Mouse (Mus musculus) heart, embryonic 14.5 days (tissue): ENCODE measurements at regions not wholly inside any gene's neighbourhood (a gene's known extent, or its start where the extent isn't known, plus 50 kb on each side); places are given as distances from the start of the nearest gene placed in this dataset.

ENCODE experiments used
- ATAC-seq: fragments of 200-750 bp; cut with Nextera tagmentation; 2 replicates; pipeline ENCODE4 v1.8.0; 2017; ENCODE audit warnings: low read depth, moderate TSS enrichment; ENCODE audit not compliant: insufficient number of reproducible peaks, insufficient read depth, low FRiP score
- H3K27ac ChIP-seq, 2 experiments: fragments of 200-500 bp in 1 of 2; fragments of 300-500 bp in 1 of 2; sonication (generic) in 1 of 2; replicated peaks in 1 of 2; 2 replicates each; pipeline ENCODE4 v1.5.1; 2012 to 2014; ENCODE audit warnings: low read depth in 2 of 2, low read length in 2 of 2, control low read depth in 1 of 2, mild to moderate bottlenecking in 1 of 2, mixed read lengths in 1 of 2; ENCODE audit not compliant: control insufficient read depth in 1 of 2, insufficient read depth in 1 of 2
- H3K27me3 ChIP-seq: fragments of 300-500 bp; sonication (generic); 2 replicates; pipeline ENCODE4 v1.6.1; 2014; ENCODE audit warnings: mild to moderate bottlenecking, low read length, control low read depth; ENCODE audit not compliant: control insufficient read depth, insufficient read depth
- H3K36me3 ChIP-seq: fragments of 300-500 bp; sonication (generic); 2 replicates; pipeline ENCODE4 v1.6.1; 2014; ENCODE audit warnings: mild to moderate bottlenecking, control low read depth, low read length, mixed read lengths; ENCODE audit not compliant: control insufficient read depth, insufficient read depth
- H3K4me1 ChIP-seq, 2 experiments: fragments of 200-500 bp in 1 of 2; fragments of 300-500 bp in 1 of 2; sonication (generic) in 1 of 2; 2 replicates each; pipeline ENCODE4 v1.6.1; 2012 to 2014; ENCODE audit warnings: low read length in 2 of 2, control low read depth in 1 of 2, mixed read lengths in 1 of 2; ENCODE audit not compliant: control insufficient read depth in 2 of 2, insufficient read depth in 2 of 2
- H3K4me2 ChIP-seq: fragments of 300-500 bp; sonication (generic); 2 replicates; pipeline ENCODE4 v1.6.1; 2014; ENCODE audit warnings: mild to moderate bottlenecking, low read length
- H3K4me3 ChIP-seq, 2 experiments: fragments of 200-500 bp in 1 of 2; fragments of 300-500 bp in 1 of 2; sonication (generic) in 1 of 2; 2 replicates each; pipeline ENCODE4 v1.5.1; 2012 to 2014; ENCODE audit warnings: low read length in 2 of 2, mild to moderate bottlenecking in 2 of 2, control low read depth in 1 of 2, low read depth in 1 of 2, moderate library complexity in 1 of 2; ENCODE audit not compliant: control insufficient read depth in 1 of 2, insufficient read depth in 1 of 2
- H3K9ac ChIP-seq: fragments of 300-500 bp; sonication (generic); 2 replicates; pipeline ENCODE4 v1.6.1; 2014; ENCODE audit warnings: mild to moderate bottlenecking, low read length
- H3K9me3 ChIP-seq: fragments of 300-500 bp; sonication (generic); 2 replicates; pipeline ENCODE4 v1.6.1; 2016; ENCODE audit warnings: low read length, control low read depth; ENCODE audit not compliant: control insufficient read depth
- WGBS: fragments of 180-500 bp; shearing (Covaris S2); extraction: QIAGEN DNeasy Blood & Tissue Kit; methylation state at CpG from one replicate; pipeline ENCODE4 v1.1.7; 2014; 5-methylcytosine and 5-hydroxymethylcytosine counted together

GRCm38 (mm10) chr1:128779586-128780158 is 187.6 kb upstream of the Cxcr4 start:
- WGBS = 83% methylated on average over 5 of the region's 5 CpGs
- Histone ChIP-seq H3K4me1 (no peaks in the 10 kb centered on the region), H3K4me3 (no peak overlapping the region), H3K36me3 (no peaks in the 10 kb centered on the region), H3K4me2 (no peak overlapping the region), H3K9me3 (no peaks in the 10 kb centered on the region), H3K9ac (no peak overlapping the region), H3K27me3 (no peaks in the 10 kb centered on the region), H3K27ac (no peak overlapping the region)
- ATAC-seq = no peak

- H3K4me1 ChIP-seq = no peaks in the 10 kb centered on the region
- H3K27me3 ChIP-seq = no peaks in the 10 kb centered on the region
- no peaks in the 10 kb centered on the region for H3K36me3 ChIP-seq
- no peak overlapping the region for H3K27ac ChIP-seq
- no peak overlapping the region for H3K4me3 ChIP-seq
- H3K9ac ChIP-seq = no peak overlapping the region
- no peaks in the 10 kb centered on the region for H3K9me3 ChIP-seq
- WGBS = 75% methylated on average over 3 of the region's 3 CpGs
- no peak overlapping the region for H3K4me2 ChIP-seq
- ATAC-seq = no peak
These were observed 180.3 kb upstream of the Cxcr4 start for GRCm38 (mm10) chr1:128772440-128772839.

GRCm38 (mm10) chr1:128770786-128771185 is 178.7 kb upstream of the Cxcr4 start:
- no peak for ATAC-seq
- 70% methylated on average over 5 of the region's 5 CpGs for WGBS
- no peak overlapping the region for H3K4me3 ChIP-seq
- H3K36me3 ChIP-seq = no peaks in the 10 kb centered on the region
- no peaks in the 10 kb centered on the region for H3K27me3 ChIP-seq
- H3K4me1 ChIP-seq = no peaks in the 10 kb centered on the region
- no peaks in the 10 kb centered on the region for H3K9me3 ChIP-seq
- H3K27ac ChIP-seq = no peak overlapping the region
- H3K9ac ChIP-seq = no peak overlapping the region
- H3K4me2 ChIP-seq = no peak overlapping the region

- ATAC-seq = no peak
- H3K27ac ChIP-seq = no peak overlapping the region
- H3K36me3 ChIP-seq = no peaks in the 10 kb centered on the region
- H3K27me3 ChIP-seq = no peaks in the 10 kb centered on the region
- no peaks in the 10 kb centered on the region for H3K9me3 ChIP-seq
- H3K9ac ChIP-seq = no peak overlapping the region
- H3K4me1 ChIP-seq = no peaks in the 10 kb centered on the region
- H3K4me3 ChIP-seq = no peak overlapping the region
- H3K4me2 ChIP-seq = no peak overlapping the region
- WGBS = 89% methylated on average over 6 of the region's 6 CpGs
These were observed 175.9 kb upstream of the Cxcr4 start for GRCm38 (mm10) chr1:128767991-128768390.

- 84% methylated on average over 3 of the region's 3 CpGs for WGBS
These were observed 175.3 kb upstream of the Cxcr4 start for GRCm38 (mm10) chr1:128767415-128767814.

GRCm38 (mm10) chr1:128766894-128767268 is 174.8 kb upstream of the Cxcr4 start:
- no peak overlapping the region for H3K27ac ChIP-seq
- WGBS = 70% methylated on average over 7 of the region's 7 CpGs
- H3K4me2 ChIP-seq = no peak overlapping the region
- no peak for ATAC-seq
- no peak overlapping the region for H3K9ac ChIP-seq
- no peaks in the 10 kb centered on the region for H3K4me1 ChIP-seq
- H3K36me3 ChIP-seq = no peaks in the 10 kb centered on the region
- H3K27me3 ChIP-seq = no peaks in the 10 kb centered on the region
- no peaks in the 10 kb centered on the region for H3K9me3 ChIP-seq
- no peak overlapping the region for H3K4me3 ChIP-seq

More at GRCm38 (mm10) chr1:128767415-128767814, 175.3 kb upstream of the Cxcr4 start:
- no peak overlapping the region for H3K4me2 ChIP-seq
- H3K4me1 ChIP-seq = no peaks in the 10 kb centered on the region
- H3K27ac ChIP-seq = no peak overlapping the region
- no peaks in the 10 kb centered on the region for H3K27me3 ChIP-seq
- H3K9ac ChIP-seq = no peak overlapping the region
- ATAC-seq = no peak
- H3K4me3 ChIP-seq = no peak overlapping the region
- no peaks in the 10 kb centered on the region for H3K36me3 ChIP-seq
- no peaks in the 10 kb centered on the region for H3K9me3 ChIP-seq

GRCm38 (mm10) chr1:128766193-128766893 is 174.2 kb upstream of the Cxcr4 start:
- no peak overlapping the region for H3K9ac ChIP-seq
- 70% methylated on average over 7 of the region's 7 CpGs for WGBS
- no peak for ATAC-seq

GRCm38 (mm10) chr1:128765626-128766025 is 173.5 kb upstream of the Cxcr4 start:
- Histone ChIP-seq H3K4me1 (no peaks in the 10 kb centered on the region), H3K4me2 (no peak overlapping the region), H3K36me3 (no peaks in the 10 kb centered on the region), H3K9me3 (no peaks in the 10 kb centered on the region), H3K27ac (no peak overlapping the region), H3K9ac (no peak overlapping the region), H3K27me3 (no peaks in the 10 kb centered on the region), H3K4me3 (no peak overlapping the region)
- 51% methylated on average over 2 of the region's 2 CpGs for WGBS
- ATAC-seq = no peak

More at GRCm38 (mm10) chr1:128766193-128766893, 174.2 kb upstream of the Cxcr4 start:
- no peak overlapping the region for H3K27ac ChIP-seq
- H3K4me2 ChIP-seq = no peak overlapping the region
- no peak overlapping the region for H3K4me3 ChIP-seq
- no peaks in the 10 kb centered on the region for H3K4me1 ChIP-seq
- no peaks in the 10 kb centered on the region for H3K27me3 ChIP-seq
- no peaks in the 10 kb centered on the region for H3K9me3 ChIP-seq
- H3K36me3 ChIP-seq = no peaks in the 10 kb centered on the region
